Mouse (Mus musculus) neutrophil, adult 5-6 weeks (primary cell): Measurements from ENCODE around the gene Zfp51. TPM values are rescaled to one million over a fixed set of nuclear protein-coding genes. Genes with fewer than 3 reads are reported as not detected.

Experiments used
- ATAC-seq: fragments of 151-379, 151-347 bp; 2 replicates; pipeline ENCODE4 v1.8.0; 2017; ENCODE audit warnings: mild to moderate bottlenecking, moderate TSS enrichment; ENCODE audit not compliant: insufficient number of reproducible peaks, poor library complexity, low FRiP score, severe bottlenecking; ENCODE audit errors: extremely low read depth
- total RNA-seq: library from RNA; stranded (forward); fragments of 200-1000 nt; gene quantifications from 2 replicates; pipeline ENCODE4 v1.2.3, GENCODE M21; 2017

The Zfp51 gene
- total RNA-seq, 1 experiment from 2014 or later: 19.9 TPM

- ATAC-seq: no peak
Observed at GRCm38 (mm10) chr17:21506258-21506657, 56.1 kb downstream of the Zfp51 start.

GRCm38 (mm10) chr17:21509756-21510155 lies 59.6 kb downstream of the Zfp51 start:
- no peak for ATAC-seq

Other genes with a start within 250 kb of the Zfp51 start
- not detected in 2 replicates for gene Vmn1r234, start 224.3 kb upstream of the Zfp51 start, total RNA-seq
- not detected in 2 replicates for gene Vmn1r235, start 194.0 kb upstream of the Zfp51 start, total RNA-seq
- gene Vmn1r236, start 167.4 kb upstream of the Zfp51 start, total RNA-seq: 0.12 and 0.37 TPM in 2 replicates
- gene Vmn1r237, start 138.5 kb upstream of the Zfp51 start, total RNA-seq: not detected in 2 replicates
- 13.8 and 16.5 TPM in 2 replicates for gene Zfp677, start 66.6 kb upstream of the Zfp51 start, total RNA-seq
- 3.8 and 5.6 TPM in 2 replicates for gene Zfp54, start 27.1 kb upstream of the Zfp51 start, total RNA-seq
- 38.8 and 40.4 TPM in 2 replicates for gene Zfp53, start 38.6 kb downstream of the Zfp51 start, total RNA-seq
- gene Zfp52, start 85.2 kb downstream of the Zfp51 start, total RNA-seq: 26.4 and 31.0 TPM in 2 replicates
- gene Zfp948, start 116.6 kb downstream of the Zfp51 start, total RNA-seq: 4.3 and 4.9 TPM in 2 replicates
- 6.8 and 9.2 TPM in 2 replicates for gene Zfp983, start 200.2 kb downstream of the Zfp51 start, total RNA-seq
- gene Gm10226, start 241.5 kb downstream of the Zfp51 start, total RNA-seq: 6.8 and 14.7 TPM in 2 replicates